Mouse (Mus musculus): ENCODE measurements around the gene Mdga2.

DNA sequence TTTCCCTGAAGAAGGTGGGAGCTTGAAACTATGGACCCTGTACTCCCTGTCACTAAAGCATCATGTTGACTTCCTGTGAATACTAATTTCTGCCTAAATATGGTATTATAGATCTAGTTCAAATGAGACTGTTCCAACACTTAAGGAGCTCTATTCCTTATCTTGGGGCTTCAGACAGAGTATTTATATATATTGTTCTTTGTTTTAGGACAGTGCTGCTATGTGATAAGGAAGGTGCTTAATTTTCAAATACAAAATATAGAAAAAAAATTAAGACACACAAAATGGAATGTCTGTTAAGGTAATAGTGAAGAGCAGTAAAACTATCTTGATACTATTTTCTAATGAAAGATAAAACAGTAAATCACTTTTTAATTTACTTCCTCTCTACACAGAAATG is 517.3 kb downstream of the Mdga2 start:
- TF ChIP-seq CTCF (IDR thresholded peaks at IDR 0.05; ENCODE audit: extremely low read depth, insufficient read length, insufficient replicate concordance, low read depth, low read length) (no peak), POLR2A (IDR thresholded peaks at IDR 0.05; ENCODE audit: low read depth, low read length) (no peak)

All from small intestine, adult 2 months (tissue).